Mouse (Mus musculus): ENCODE results near the gene Gpx3.
"Not testable (repeated sequence)": the region's sequence is repeated elsewhere in the genome, so short reads cannot be mapped to it uniquely, and the experiment has no call there.

Gpx3 gene

GRCm38 (mm10) chr11:54902333-54903323, at the start of gene Gpx3:
TSS of gene Gpx3 (plus strand) at chr11:54902453.
- DNase-seq, result peak; percentile 86

GRCm38 (mm10) chr11:54858880-54859279, 43.4 kb upstream of the Gpx3 start:
- DNase-seq, result not testable (repeated sequence)

- DNase-seq, result no peak
Measured at GRCm38 (mm10) chr11:54859322-54860165, 42.7 kb upstream of the Gpx3 start.

- peak; percentile 97 for DNase-seq
Measured at GRCm38 (mm10) chr11:54860256-54861038, 41.8 kb upstream of the Gpx3 start, which contains the start of gene Lyrm7. TSS of gene Lyrm7 (minus strand) at chr11:54860916.

GRCm38 (mm10) chr11:54861471-54862420, 40.5 kb upstream of the Gpx3 start:
- no peak for DNase-seq

GRCm38 (mm10) chr11:54862621-54863520, 39.4 kb upstream of the Gpx3 start:
- peak; percentile 72 for DNase-seq

- no peak for DNase-seq
Measured at GRCm38 (mm10) chr11:54865330-54866085, 36.7 kb upstream of the Gpx3 start.

- DNase-seq, result peak; percentile 94
Measured at GRCm38 (mm10) chr11:54866119-54867048, 35.9 kb upstream of the Gpx3 start, which contains the start of gene Hint1. TSS of gene Hint1 (plus strand) at chr11:54866383.

- DNase-seq, result peak; percentile 70
Measured at GRCm38 (mm10) chr11:54867049-54867385, 35.2 kb upstream of the Gpx3 start.

GRCm38 (mm10) chr11:54867903-54868434, 34.3 kb upstream of the Gpx3 start:
- no peak for DNase-seq

- no peak for DNase-seq
Measured at GRCm38 (mm10) chr11:54868445-54868844, 33.8 kb upstream of the Gpx3 start.

GRCm38 (mm10) chr11:54869318-54869717, 32.9 kb upstream of the Gpx3 start:
- DNase-seq, result no peak

GRCm38 (mm10) chr11:54871831-54872537, 30.3 kb upstream of the Gpx3 start:
- DNase-seq, result no peak

- DNase-seq, result no peak
Measured at GRCm38 (mm10) chr11:54876031-54876430, 26.2 kb upstream of the Gpx3 start.

GRCm38 (mm10) chr11:54878893-54879292, 23.4 kb upstream of the Gpx3 start:
- no peak for DNase-seq

- DNase-seq, result peak; percentile 73
Measured at GRCm38 (mm10) chr11:54879434-54879833, 22.8 kb upstream of the Gpx3 start.

- no peak for DNase-seq
Measured at GRCm38 (mm10) chr11:54879922-54880321, 22.3 kb upstream of the Gpx3 start.
